Mouse (Mus musculus): Measurements from ENCODE around the gene Rpl36a-ps1. TPM values are rescaled to one million over a fixed set of nuclear protein-coding genes. Genes with fewer than 3 reads are reported as not detected.
A peak's percentile ranks its signal among the peaks of the same experiment; 100 is the strongest.

Gene Rpl36a-ps1
- polyA plus RNA-seq, 1 experiment from 2014 or later: 2.5 TPM

DNA sequence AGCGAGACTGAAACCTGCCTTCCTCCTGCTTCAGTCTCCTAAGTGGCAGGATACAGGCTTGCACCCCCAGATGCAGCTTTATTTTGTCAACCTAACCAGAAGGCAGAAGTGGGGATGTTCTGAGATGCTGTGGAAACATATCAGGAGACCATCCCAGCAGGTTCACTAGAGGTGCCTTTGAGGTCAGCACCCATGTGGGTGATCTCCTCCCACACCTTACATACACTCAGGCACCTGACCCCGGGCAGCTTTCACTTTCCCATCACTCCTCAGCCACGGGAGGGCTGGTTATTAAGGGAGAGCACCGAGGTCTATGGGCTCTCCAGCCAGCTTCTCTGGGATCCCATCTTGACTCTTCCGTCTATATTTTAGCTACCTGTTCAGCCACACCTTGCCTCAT is 38.5 kb upstream of the Rpl36a-ps1 start:
- H3K9me3 ChIP-seq (ENCODE audit: low read length): no peaks in the 10 kb centered on the region
- TF ChIP-seq CTCF (IDR thresholded peaks at IDR 0.05; ENCODE audit: low read depth) (no peak), EP300 (IDR thresholded peaks at IDR 0.05; ENCODE audit: low read depth) (no peak)
- no peaks in the 10 kb centered on the region for H3K27me3 ChIP-seq (ENCODE audit: insufficient read depth, low read length)
- WGBS (ENCODE audit: insufficient replicate concordance): 72% methylated on average over 5 of the region's 5 CpGs
- H3K36me3 ChIP-seq (replicated peaks; ENCODE audit: insufficient read depth, low read length): peaks cover 22% of the 10 kb centered on the region
- no peak overlapping the region for H3K4me2 ChIP-seq (ENCODE audit: low read depth, low read length)
- no peak overlapping the region for H3K4me3 ChIP-seq (ENCODE audit: low read depth, low read length)
- no peak overlapping the region for H3K9ac ChIP-seq (replicated peaks)
- H3K27ac ChIP-seq (ENCODE audit: low read depth): no peak overlapping the region
- ATAC-seq (0 out of 2 replicates have a peak, but pooled peaks have one; percentile 13), DNase-seq (no peak)
- no peaks in the 10 kb centered on the region for H3K4me1 ChIP-seq (ENCODE audit: insufficient read depth)

DNA sequence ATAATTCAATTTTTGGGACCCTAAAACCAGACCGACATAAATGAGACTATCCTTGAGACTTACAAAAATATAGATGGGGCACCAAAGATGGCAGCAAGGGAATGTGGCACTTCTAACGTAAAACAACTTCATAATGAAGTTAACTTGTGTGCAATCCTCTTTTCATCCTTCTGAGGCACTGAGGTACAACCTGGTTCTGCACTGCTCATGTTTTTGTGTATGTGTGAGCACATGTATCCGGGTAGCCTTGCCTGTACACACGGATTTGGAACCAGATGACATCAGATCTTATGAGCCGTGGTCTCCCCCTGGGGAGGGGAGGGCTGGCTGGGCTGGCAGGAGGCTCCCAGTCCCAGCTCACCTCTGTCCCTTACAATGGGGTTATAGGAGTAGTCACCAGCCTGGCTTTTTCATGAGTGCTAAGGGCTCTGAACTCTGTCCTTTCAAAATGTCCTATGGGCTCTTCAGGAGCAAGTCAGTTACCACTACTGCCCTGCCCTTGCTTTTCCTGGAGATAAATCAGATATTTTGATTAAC is 37.3 kb upstream of the Rpl36a-ps1 start:
- ATAC-seq: no peak

DNA sequence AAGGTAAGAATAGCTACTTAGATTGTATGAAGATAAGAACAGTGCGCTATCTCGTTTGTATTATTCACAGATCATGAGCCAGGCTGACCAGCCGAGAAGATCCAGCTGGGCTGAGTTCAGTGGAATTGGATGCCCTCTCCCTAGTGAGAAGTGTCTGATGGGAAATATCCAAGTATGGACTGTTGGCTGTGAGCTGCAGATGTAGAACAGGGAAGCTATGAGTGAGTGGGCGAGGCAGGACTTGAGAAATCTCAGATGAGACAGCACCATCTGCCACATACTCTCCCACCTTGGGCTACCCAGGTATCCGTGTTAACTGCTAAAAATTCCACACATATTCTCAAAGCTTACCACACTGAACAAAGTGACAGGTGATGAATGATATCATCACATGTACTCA is 35.9 kb upstream of the Rpl36a-ps1 start:
- no peak for TF ChIP-seq CTCF (IDR thresholded peaks at IDR 0.05; ENCODE audit: low read depth)
- TF ChIP-seq EP300 (IDR thresholded peaks at IDR 0.05; ENCODE audit: low read depth): no peak
- no peaks in the 10 kb centered on the region for H3K27me3 ChIP-seq (ENCODE audit: insufficient read depth, low read length)
- no peak overlapping the region for H3K4me3 ChIP-seq (ENCODE audit: low read depth, low read length)
- DNase-seq (no peak), ATAC-seq (no peak)
- no peak overlapping the region for H3K9ac ChIP-seq (replicated peaks)
- 73% methylated on average over 5 of the region's 5 CpGs for WGBS (ENCODE audit: insufficient replicate concordance)
- no peak overlapping the region for H3K27ac ChIP-seq (ENCODE audit: low read depth)
- H3K4me1 ChIP-seq (ENCODE audit: insufficient read depth): no peaks in the 10 kb centered on the region
- H3K9me3 ChIP-seq (ENCODE audit: low read length): 0 out of 2 replicates have a peak, but pooled peaks cover 2% of the 10 kb centered on the region
- H3K36me3 ChIP-seq (replicated peaks; ENCODE audit: insufficient read depth, low read length): peaks cover 13% of the 10 kb centered on the region
- no peak overlapping the region for H3K4me2 ChIP-seq (ENCODE audit: low read depth, low read length)

More for the DNA sequence above, 37.3 kb upstream of the Rpl36a-ps1 start:
- no peak for DNase-seq
- no peaks in the 10 kb centered on the region for H3K27me3 ChIP-seq (ENCODE audit: insufficient read depth, low read length)
- H3K9me3 ChIP-seq (ENCODE audit: low read length): 0 out of 2 replicates have a peak, but pooled peaks cover 2% of the 10 kb centered on the region
- H3K27ac ChIP-seq (ENCODE audit: low read depth): no peak overlapping the region
- no peak for TF ChIP-seq CTCF (IDR thresholded peaks at IDR 0.05; ENCODE audit: low read depth)
- no peak for TF ChIP-seq EP300 (IDR thresholded peaks at IDR 0.05; ENCODE audit: low read depth)
- peaks cover 19% of the 10 kb centered on the region for H3K36me3 ChIP-seq (replicated peaks; ENCODE audit: insufficient read depth, low read length)
- no peak overlapping the region for H3K4me2 ChIP-seq (ENCODE audit: low read depth, low read length)
- no peaks in the 10 kb centered on the region for H3K4me1 ChIP-seq (ENCODE audit: insufficient read depth)
- 85% methylated on average over 5 of the region's 5 CpGs for WGBS (ENCODE audit: insufficient replicate concordance)
- no peak overlapping the region for H3K4me3 ChIP-seq (ENCODE audit: low read depth, low read length)
- H3K9ac ChIP-seq (replicated peaks): no peak overlapping the region

DNA sequence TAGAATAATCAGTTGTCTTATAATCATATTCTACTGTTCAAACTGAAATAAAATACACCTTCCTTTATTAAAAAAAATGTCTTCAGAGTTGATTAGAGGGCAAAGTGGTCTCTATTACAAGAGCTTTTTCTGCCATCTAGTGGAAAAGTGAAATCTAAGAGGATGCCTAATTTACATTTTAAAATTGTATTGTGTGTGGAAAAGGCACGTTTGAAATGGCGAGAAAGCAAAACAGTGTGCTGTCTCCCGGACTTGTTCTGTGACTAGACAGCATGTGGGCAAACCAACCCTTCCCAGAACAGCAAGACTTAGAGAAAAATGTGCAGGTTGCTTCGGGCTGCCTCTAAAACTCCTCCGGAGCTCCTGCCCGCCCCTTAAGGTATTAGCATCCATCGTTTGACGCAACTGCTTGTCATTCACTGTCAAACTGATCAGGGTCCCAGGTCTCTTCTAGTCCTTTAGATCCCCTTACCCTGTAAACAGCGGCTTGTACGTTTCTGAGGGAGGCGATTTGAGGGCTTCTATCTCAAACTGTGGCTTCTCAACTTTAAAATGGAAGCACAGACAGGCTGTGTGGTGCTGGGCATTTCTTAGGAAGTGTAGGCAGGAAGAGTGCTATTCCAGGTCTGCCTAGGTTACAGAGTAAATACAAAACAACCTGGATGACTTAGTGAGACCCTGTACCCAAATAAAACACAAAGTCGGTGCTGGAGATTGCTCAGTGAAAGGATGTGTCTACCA is 28.4 kb upstream of the Rpl36a-ps1 start:
- no peak overlapping the region for H3K4me3 ChIP-seq (ENCODE audit: low read depth, low read length)

DNA sequence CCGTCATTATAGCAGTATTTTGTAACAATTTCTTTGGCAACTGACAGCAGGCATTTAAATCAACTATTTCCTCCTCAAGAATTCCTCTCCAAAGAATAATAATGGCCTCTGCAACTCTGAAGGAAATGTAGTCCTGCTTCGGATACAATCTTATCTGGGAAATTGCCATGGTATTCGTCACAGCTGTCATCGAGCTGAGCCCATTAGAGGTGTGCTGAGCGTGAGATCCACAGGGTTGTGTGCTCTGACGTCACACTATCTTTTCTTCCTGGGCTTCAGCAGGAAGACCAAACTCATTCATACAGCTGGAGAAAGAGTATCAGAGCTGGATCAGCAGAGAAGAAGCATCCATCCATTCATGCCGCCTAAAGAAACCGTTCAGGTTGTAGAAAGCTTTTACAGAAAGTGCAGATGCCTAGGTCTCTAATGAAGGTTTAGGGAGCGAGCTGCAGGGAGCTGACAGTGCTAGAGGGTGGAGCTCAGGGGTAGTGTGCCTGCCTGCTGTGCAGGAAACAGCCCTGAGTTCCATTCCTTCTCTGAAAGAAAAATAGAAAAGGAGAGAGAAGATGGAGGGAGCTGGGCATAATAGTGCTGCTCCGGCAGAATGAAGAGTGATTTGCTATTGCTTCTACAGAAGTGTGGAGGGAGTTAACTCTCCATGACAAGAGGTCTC is 25.2 kb upstream of the Rpl36a-ps1 start:
- no peak overlapping the region for H3K27ac ChIP-seq (ENCODE audit: low read depth)
- H3K4me1 ChIP-seq (ENCODE audit: insufficient read depth): no peaks in the 10 kb centered on the region
- no peak overlapping the region for H3K4me3 ChIP-seq (ENCODE audit: low read depth, low read length)
- ATAC-seq (no peak), DNase-seq (no peak)
- H3K27me3 ChIP-seq (ENCODE audit: insufficient read depth, low read length): no peaks in the 10 kb centered on the region
- H3K36me3 ChIP-seq (replicated peaks; ENCODE audit: insufficient read depth, low read length): no peaks in the 10 kb centered on the region
- no peak overlapping the region for H3K9ac ChIP-seq (replicated peaks)
- H3K9me3 ChIP-seq (ENCODE audit: low read length): no peaks in the 10 kb centered on the region
- TF ChIP-seq EP300 (IDR thresholded peaks at IDR 0.05; ENCODE audit: low read depth) (no peak), CTCF (IDR thresholded peaks at IDR 0.05; ENCODE audit: low read depth) (no peak)
- no peak overlapping the region for H3K4me2 ChIP-seq (ENCODE audit: low read depth, low read length)
- WGBS (ENCODE audit: insufficient replicate concordance): 47% methylated on average over 10 of the region's 10 CpGs

More for the DNA sequence above, 28.4 kb upstream of the Rpl36a-ps1 start:
- DNase-seq: no peak
- H3K27me3 ChIP-seq (ENCODE audit: insufficient read depth, low read length): no peaks in the 10 kb centered on the region
- no peaks in the 10 kb centered on the region for H3K4me1 ChIP-seq (ENCODE audit: insufficient read depth)
- no peak for ATAC-seq
- TF ChIP-seq CTCF (IDR thresholded peaks at IDR 0.05; ENCODE audit: low read depth): peak; percentile 19; the same call in 1 of the 2 replicates
- TF ChIP-seq EP300 (IDR thresholded peaks at IDR 0.05; ENCODE audit: low read depth): no peak
- no peaks in the 10 kb centered on the region for H3K36me3 ChIP-seq (replicated peaks; ENCODE audit: insufficient read depth, low read length)
- no peak overlapping the region for H3K9ac ChIP-seq (replicated peaks)
- no peak overlapping the region for H3K27ac ChIP-seq (ENCODE audit: low read depth)
- 0 out of 2 replicates have a peak, but pooled peaks cover 2% of the 10 kb centered on the region for H3K9me3 ChIP-seq (ENCODE audit: low read length)
- no peak overlapping the region for H3K4me2 ChIP-seq (ENCODE audit: low read depth, low read length)
- 49% methylated on average over 12 of the region's 12 CpGs for WGBS (ENCODE audit: insufficient replicate concordance)

DNA sequence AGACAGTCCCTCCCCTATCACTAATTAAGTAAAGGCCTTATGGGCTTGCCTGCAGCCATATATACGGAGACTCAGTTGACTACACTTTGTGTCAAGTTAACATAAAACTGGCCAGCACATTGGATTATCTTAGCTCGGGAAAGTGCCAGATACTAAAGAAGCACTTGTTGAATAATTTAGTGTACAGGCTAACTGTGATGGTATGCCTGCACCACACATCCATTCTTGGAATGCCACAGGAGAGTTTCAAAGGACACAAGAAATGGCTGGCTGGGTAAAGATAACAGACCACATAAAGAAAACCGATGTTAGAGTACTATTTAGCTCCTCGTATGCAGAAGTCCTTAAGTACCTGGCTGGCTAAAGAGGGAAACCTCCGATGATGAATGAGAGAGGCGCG is 24.6 kb upstream of the Rpl36a-ps1 start:
- whole genome bisulfite sequencing (ENCODE audit: insufficient replicate concordance): 64% methylated on average over 7 of the region's 7 CpGs
- Histone ChIP-seq H3K27me3 (ENCODE audit: insufficient read depth, low read length) (no peaks in the 10 kb centered on the region), H3K4me2 (ENCODE audit: low read depth, low read length) (no peak overlapping the region), H3K4me3 (ENCODE audit: low read depth, low read length) (no peak overlapping the region), H3K9ac (replicated peaks) (no peak overlapping the region), H3K36me3 (replicated peaks; ENCODE audit: insufficient read depth, low read length) (no peaks in the 10 kb centered on the region), H3K9me3 (ENCODE audit: low read length) (no peaks in the 10 kb centered on the region), H3K4me1 (ENCODE audit: insufficient read depth) (no peaks in the 10 kb centered on the region), H3K27ac (ENCODE audit: low read depth) (no peak overlapping the region)
- no peak for DNase-seq
- ATAC-seq: no peak
- no peak for TF ChIP-seq CTCF (IDR thresholded peaks at IDR 0.05; ENCODE audit: low read depth)
